Mouse (Mus musculus): ENCODE results near the gene Mrpl24. TPM values are rescaled to one million over a fixed set of nuclear protein-coding genes. Genes with fewer than 3 reads are reported as not detected.
"Not testable (repeated sequence)": the region's sequence is repeated elsewhere in the genome, so short reads cannot be mapped to it uniquely, and the experiment has no call there.

Gene Mrpl24
- polyA plus RNA-seq, 2 experiments: 37.9 to 50.1 TPM

DNA sequence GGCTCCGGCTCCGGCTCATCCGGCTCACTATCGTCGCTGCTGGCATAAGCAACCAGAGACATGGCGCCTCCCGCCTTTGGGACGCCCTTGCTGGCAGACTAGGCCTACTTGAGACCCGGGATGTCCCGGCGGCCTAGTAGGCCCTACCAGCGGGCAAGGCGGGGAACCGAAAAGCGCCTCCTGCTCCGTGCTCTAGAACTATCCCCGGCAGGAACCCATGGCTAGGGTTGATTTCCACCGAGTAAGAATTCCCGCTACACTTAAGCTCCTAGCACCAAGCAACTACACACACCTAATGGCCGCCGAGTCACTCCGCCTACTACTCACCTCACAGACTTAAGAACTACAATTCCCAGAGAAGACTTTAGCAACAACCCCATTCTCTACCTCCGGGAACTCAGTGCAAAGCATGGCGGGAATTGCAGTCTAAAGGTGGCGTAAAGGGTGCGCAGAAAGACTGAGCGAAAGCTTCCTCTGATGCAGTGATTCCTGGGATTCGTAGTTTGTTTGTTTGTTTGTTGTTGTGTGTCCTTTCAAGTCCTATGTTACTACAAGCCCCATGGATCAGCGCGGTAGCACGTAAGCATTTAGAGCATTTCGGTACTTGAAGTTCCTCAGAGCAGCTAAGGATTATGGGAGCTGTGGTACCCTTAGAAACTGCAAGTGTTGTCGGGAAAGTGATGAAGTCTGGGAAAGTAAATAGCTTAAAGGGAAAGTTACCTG, 33.9 kb upstream of the Mrpl24 start, which contains the start of gene Prcc:
TSS of gene Prcc (minus strand) at position 328 of the 723 bp plus-strand sequence.
- H3K9ac ChIP-seq (replicated peaks): peak within 1 kb of the TSS; percentile 95
- no peaks in the 10 kb centered on the region; the same call in 1 of the 2 replicates for H3K9me3 ChIP-seq (ENCODE audit: control insufficient read depth, low read length)
- H3K27ac ChIP-seq: peak within 1 kb of the TSS; percentile 84
- no peaks in the 10 kb centered on the region for H3K27me3 ChIP-seq (ENCODE audit: control insufficient read depth, insufficient read depth, low read length)
- peak within 1 kb of the TSS; percentile 79 to 87 for H3K4me3 ChIP-seq (ENCODE audit: insufficient read depth in 1 of 2, low read depth in 2 of 2, low read length in 2 of 2)
- under 1% methylated on average over 33 of the region's 33 CpGs for WGBS (ENCODE audit: insufficient replicate concordance)
- H3K4me1 ChIP-seq (replicated peaks; ENCODE audit: control insufficient read depth in 2 of 2, insufficient read depth in 2 of 2, low read length in 1 of 2): peaks cover 15 to 19% of the 10 kb centered on the region in 2 experiments
- ATAC-seq (ENCODE audit: insufficient read depth): peak; percentile 93
- peak within 1 kb of the TSS; percentile 97 for H3K4me2 ChIP-seq (ENCODE audit: low read depth)
- peak; percentile 98 to 99 (median 99) for DNase-seq (ENCODE audit: low read depth in 3 of 3, low spot score in 3 of 3)
- TF ChIP-seq CTCF (IDR thresholded peaks at IDR 0.05; ENCODE audit: low read depth): no peak
- no peak; the same call in 1 of the 2 replicates for TF ChIP-seq EP300 (IDR thresholded peaks at IDR 0.05; ENCODE audit: low read depth)
- peaks cover 10% of the 10 kb centered on the region for H3K36me3 ChIP-seq (replicated peaks; ENCODE audit: control insufficient read depth, insufficient read depth, low read depth)

DNA sequence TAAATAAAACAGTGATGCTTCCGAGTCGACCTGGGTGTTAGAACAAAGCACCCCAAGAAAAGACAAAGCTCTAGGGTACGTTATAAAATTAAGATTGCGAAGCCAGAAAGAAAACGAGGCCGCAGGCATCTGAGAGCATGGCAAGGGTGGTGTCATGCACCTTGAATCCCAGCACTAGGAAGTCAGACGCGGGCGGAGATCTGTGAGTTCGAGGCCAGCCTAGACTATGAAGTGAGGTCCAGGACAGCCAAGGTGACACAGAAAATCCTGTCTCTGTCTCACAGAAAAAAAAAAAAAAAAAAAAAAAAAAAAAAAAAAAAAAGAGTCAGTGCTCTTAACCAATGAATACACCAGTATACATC, 33.3 kb upstream of the Mrpl24 start:
- peaks cover 7% of the 10 kb centered on the region for H3K36me3 ChIP-seq (replicated peaks; ENCODE audit: control insufficient read depth, insufficient read depth, low read depth)
- H3K4me3 ChIP-seq (ENCODE audit: insufficient read depth in 1 of 2, low read depth in 2 of 2, low read length in 2 of 2): peak overlapping the region; percentile 79 to 87
- TF ChIP-seq CTCF (IDR thresholded peaks at IDR 0.05; ENCODE audit: low read depth) (no peak), EP300 (IDR thresholded peaks at IDR 0.05; ENCODE audit: low read depth) (no peak)
- DNase-seq (ENCODE audit: low read depth in 3 of 3, low spot score in 3 of 3): no peak
- no peaks in the 10 kb centered on the region; the same call in 1 of the 2 replicates for H3K9me3 ChIP-seq (ENCODE audit: control insufficient read depth, low read length)
- WGBS (ENCODE audit: insufficient replicate concordance): 5% methylated on average over 10 of the region's 10 CpGs
- peaks cover 15 to 19% of the 10 kb centered on the region in 2 experiments for H3K4me1 ChIP-seq (replicated peaks; ENCODE audit: control insufficient read depth in 2 of 2, insufficient read depth in 2 of 2, low read length in 1 of 2)
- peak overlapping the region; percentile 84 for H3K27ac ChIP-seq
- H3K9ac ChIP-seq (replicated peaks): peak overlapping the region; percentile 95
- ATAC-seq (ENCODE audit: insufficient read depth): peak; percentile 14
- no peaks in the 10 kb centered on the region for H3K27me3 ChIP-seq (ENCODE audit: control insufficient read depth, insufficient read depth, low read length)
- peak overlapping the region; percentile 97 for H3K4me2 ChIP-seq (ENCODE audit: low read depth)

DNA sequence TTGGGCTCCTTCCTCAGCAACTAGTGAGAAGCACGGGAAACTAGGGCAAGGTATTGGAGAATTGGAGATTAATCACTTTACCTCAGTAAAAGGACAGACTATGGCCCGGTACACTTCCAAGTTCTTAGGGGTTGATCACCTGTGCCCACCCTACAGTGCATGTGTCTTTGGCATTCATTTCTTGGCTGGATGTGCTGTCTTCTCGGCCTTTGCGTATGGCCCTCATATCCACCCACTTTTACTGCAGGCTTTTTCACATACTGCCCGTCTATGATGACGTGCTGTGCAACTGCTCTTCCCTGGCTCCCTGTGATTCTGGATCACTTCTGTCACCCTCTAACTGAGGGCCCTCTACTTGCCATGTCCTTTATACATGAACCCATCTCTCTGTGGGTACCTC, 32.9 kb upstream of the Mrpl24 start:
- ATAC-seq (ENCODE audit: insufficient read depth) (no peak), DNase-seq (ENCODE audit: low read depth in 3 of 3, low spot score in 3 of 3) (no peak)
- peak overlapping the region; percentile 1 for H3K27ac ChIP-seq
- H3K27me3 ChIP-seq (ENCODE audit: control insufficient read depth, insufficient read depth, low read length): no peaks in the 10 kb centered on the region
- WGBS (ENCODE audit: insufficient replicate concordance): 80% methylated on average over 6 of the region's 6 CpGs
- no peak for TF ChIP-seq EP300 (IDR thresholded peaks at IDR 0.05; ENCODE audit: low read depth)
- TF ChIP-seq CTCF (IDR thresholded peaks at IDR 0.05; ENCODE audit: low read depth): no peak
- peak overlapping the region; percentile 24 to 87 for H3K4me3 ChIP-seq (ENCODE audit: insufficient read depth in 1 of 2, low read depth in 2 of 2, low read length in 2 of 2)
- H3K9me3 ChIP-seq (ENCODE audit: control insufficient read depth, low read length): no peaks in the 10 kb centered on the region; the same call in 1 of the 2 replicates
- peak overlapping the region; percentile 97 for H3K4me2 ChIP-seq (ENCODE audit: low read depth)
- peak overlapping the region; percentile 95 for H3K9ac ChIP-seq (replicated peaks)
- H3K4me1 ChIP-seq (replicated peaks; ENCODE audit: control insufficient read depth in 2 of 2, insufficient read depth in 2 of 2, low read length in 1 of 2): peaks cover 15 to 19% of the 10 kb centered on the region in 2 experiments
- peaks cover 3% of the 10 kb centered on the region; the same call in 1 of the 2 replicates for H3K36me3 ChIP-seq (replicated peaks; ENCODE audit: control insufficient read depth, insufficient read depth, low read depth)

DNA sequence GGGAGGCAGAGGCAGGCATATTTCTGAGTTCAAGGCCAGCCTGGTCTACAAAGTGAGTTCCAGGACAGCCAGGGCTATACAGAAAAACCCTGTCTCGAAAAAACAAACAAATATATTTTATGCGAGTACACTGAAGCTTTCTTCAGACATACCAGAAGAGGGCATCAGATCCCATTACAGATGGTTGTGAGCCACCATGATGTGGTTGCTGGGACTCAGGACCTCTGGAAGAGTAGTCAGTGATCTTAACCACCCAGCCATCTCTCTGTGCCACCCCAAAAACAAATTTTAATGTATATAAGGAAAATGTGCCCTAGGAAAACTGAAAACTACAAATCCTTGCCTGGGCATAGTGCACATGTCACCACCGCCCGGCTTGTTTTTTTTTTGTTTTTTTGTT, 31.9 kb upstream of the Mrpl24 start:
- not testable (repeated sequence) for H3K4me3 ChIP-seq (ENCODE audit: insufficient read depth in 1 of 2, low read depth in 2 of 2, low read length in 2 of 2); H3K9me3 ChIP-seq (ENCODE audit: control insufficient read depth, low read length); H3K27ac ChIP-seq; H3K36me3 ChIP-seq (replicated peaks; ENCODE audit: control insufficient read depth, insufficient read depth, low read depth); H3K27me3 ChIP-seq (ENCODE audit: control insufficient read depth, insufficient read depth, low read length); ATAC-seq (ENCODE audit: insufficient read depth); H3K4me2 ChIP-seq (ENCODE audit: low read depth); DNase-seq (ENCODE audit: low read depth in 3 of 3, low spot score in 3 of 3); H3K9ac ChIP-seq (replicated peaks)
- H3K4me1 ChIP-seq (replicated peaks; ENCODE audit: control insufficient read depth in 2 of 2, insufficient read depth in 2 of 2, low read length in 1 of 2): peaks cover 14 to 18% of the 10 kb centered on the region in 2 experiments
- peak; percentile 51 for TF ChIP-seq CTCF (IDR thresholded peaks at IDR 0.05; ENCODE audit: low read depth)
- 69% methylated on average over 4 of the region's 4 CpGs for WGBS (ENCODE audit: insufficient replicate concordance)

DNA sequence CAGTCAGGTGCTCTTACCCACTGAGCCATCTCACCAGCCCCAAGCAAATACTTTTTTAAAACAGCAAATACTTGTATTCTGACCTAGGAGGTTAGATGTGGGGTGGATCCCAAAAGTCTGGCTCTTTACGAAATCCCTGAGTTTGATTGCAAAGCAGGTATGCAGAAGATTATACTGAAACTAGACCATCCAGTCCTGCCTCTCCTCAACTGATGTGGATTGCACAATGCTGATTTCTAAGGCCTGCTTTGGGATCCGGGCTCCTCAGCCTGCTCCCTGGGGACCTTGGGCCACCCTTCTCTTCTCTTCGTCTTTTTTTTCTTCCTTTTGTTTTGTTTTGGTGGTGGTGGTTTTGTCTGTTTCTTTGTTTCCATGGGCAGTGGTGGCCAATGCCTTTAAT, 27.8 kb upstream of the Mrpl24 start:
- 77% methylated on average over 3 of the region's 3 CpGs for WGBS (ENCODE audit: insufficient replicate concordance)
- peaks cover 11 to 13% of the 10 kb centered on the region in 2 experiments for H3K4me1 ChIP-seq (replicated peaks; ENCODE audit: control insufficient read depth in 2 of 2, insufficient read depth in 2 of 2, low read length in 1 of 2)
- no peak for TF ChIP-seq CTCF (IDR thresholded peaks at IDR 0.05; ENCODE audit: low read depth)
- no peaks in the 10 kb centered on the region; the same call in 1 of the 2 replicates for H3K9me3 ChIP-seq (ENCODE audit: control insufficient read depth, low read length)
- H3K4me3 ChIP-seq (ENCODE audit: insufficient read depth in 1 of 2, low read depth in 2 of 2, low read length in 2 of 2): no peak overlapping the region
- no peak for ATAC-seq (ENCODE audit: insufficient read depth)
- no peaks in the 10 kb centered on the region for H3K27me3 ChIP-seq (ENCODE audit: control insufficient read depth, insufficient read depth, low read length)
- H3K36me3 ChIP-seq (replicated peaks; ENCODE audit: control insufficient read depth, insufficient read depth, low read depth): no peaks in the 10 kb centered on the region
- H3K27ac ChIP-seq: no peak overlapping the region
- DNase-seq (ENCODE audit: low read depth in 3 of 3, low spot score in 3 of 3): no peak
- no peak overlapping the region for H3K9ac ChIP-seq (replicated peaks)
- H3K4me2 ChIP-seq (ENCODE audit: low read depth): no peak overlapping the region
